Mouse (Mus musculus) ES-E14 (cell line): ENCODE data around the gene Mapk14.

ENCODE experiments used
- CHD2 ChIP-seq: IDR thresholded peaks from 2 replicates; pipeline ENCODE4 v1.6.1; 2014; ENCODE audit warnings: mild to moderate bottlenecking, low read depth, low read length, inconsistent platforms
- HCFC1 ChIP-seq: IDR thresholded peaks from 2 replicates; pipeline ENCODE4 v1.6.1; 2012; ENCODE audit warnings: low read length, inconsistent platforms, borderline replicate concordance; ENCODE audit not compliant: insufficient read depth
- MAFK ChIP-seq: IDR thresholded peaks from 2 replicates; pipeline ENCODE4 v1.6.1; 2014; ENCODE audit warnings: mild to moderate bottlenecking, low read depth, low read length, inconsistent platforms; ENCODE audit not compliant: insufficient read depth
- ZC3H11A ChIP-seq: IDR thresholded peaks from 2 replicates; pipeline ENCODE4 v1.6.1; 2012; ENCODE audit warnings: low read depth, mild to moderate bottlenecking, inconsistent platforms, low read length, borderline replicate concordance
- ZNF384 ChIP-seq: IDR thresholded peaks from 2 replicates; pipeline ENCODE4 v1.6.1; 2012; ENCODE audit warnings: low read depth, low read length, inconsistent platforms

- TF ChIP-seq MAFK (no peak), CHD2 (no peak), ZC3H11A (no peak), ZNF384 (no peak), HCFC1 (no peak)
Observed at GRCm38 (mm10) chr17:28714006-28714405, 22.9 kb downstream of the Mapk14 start.
